Mouse (Mus musculus) MEL (cell line): ENCODE results near the gene Rassf3. TPM values are rescaled to one million over a fixed set of nuclear protein-coding genes. Genes with fewer than 3 reads are reported as not detected.

Source experiments
- DNase-seq: peaks from one replicate; pipeline ENCODE4 v3.0.0; 2011; ENCODE audit warnings: low read depth, low spot score
- H3K27ac ChIP-seq: 2 replicates; pipeline ENCODE4 v1.5.1; 2012; ENCODE audit warnings: low read depth, mild to moderate bottlenecking, control low read depth, low read length, moderate library complexity; ENCODE audit not compliant: control insufficient read depth
- H3K27me3 ChIP-seq, 2 experiments: fragments of 150-350 bp in 1 of 2; sonication (generic) in 1 of 2; 2 replicates each; pipeline ENCODE4 v1.6.1; 2012; ENCODE audit warnings: low read length in 2 of 2, mild to moderate bottlenecking in 2 of 2, improper control_type of control experiment in 1 of 2, moderate library complexity in 1 of 2; ENCODE audit not compliant: insufficient read depth in 2 of 2, control insufficient read depth in 1 of 2
- H3K36me3 ChIP-seq, 2 experiments: 2 replicates each; pipeline ENCODE4 v1.6.1; 2012 to 2014; ENCODE audit warnings: low read length in 2 of 2, improper control_type of control experiment in 1 of 2, inconsistent platforms in 1 of 2, mild to moderate bottlenecking in 1 of 2; ENCODE audit not compliant: insufficient read depth in 2 of 2, control insufficient read depth in 1 of 2
- H3K4me1 ChIP-seq, 2 experiments: fragments of 150-350 bp in 1 of 2; sonication (generic) in 1 of 2; 2 replicates each; pipeline ENCODE4 v1.6.1; 2012; ENCODE audit warnings: low read length in 2 of 2, improper control_type of control experiment in 1 of 2, mild to moderate bottlenecking in 1 of 2; ENCODE audit not compliant: insufficient read depth in 2 of 2, control insufficient read depth in 1 of 2
- H3K4me3 ChIP-seq, 2 experiments: fragments of 150-350 bp in 1 of 2; sonication (generic) in 1 of 2; 2 replicates each; pipeline ENCODE4 v1.5.1; 2012; ENCODE audit warnings: low read depth in 2 of 2, low read length in 2 of 2, mild to moderate bottlenecking in 2 of 2, moderate library complexity in 2 of 2, control low read depth in 1 of 2, improper control_type of control experiment in 1 of 2; ENCODE audit not compliant: control insufficient read depth in 1 of 2, insufficient read depth in 1 of 2
- H3K79me2 ChIP-seq: 2 replicates; pipeline ENCODE4 v1.6.1; 2012; ENCODE audit warnings: mild to moderate bottlenecking, low read length, moderate library complexity; ENCODE audit not compliant: control insufficient read depth, poor library complexity, insufficient read depth
- H3K9ac ChIP-seq: 2 replicates; pipeline ENCODE4 v1.6.1; 2012; ENCODE audit warnings: low read depth, mild to moderate bottlenecking, control low read depth, low read length, moderate library complexity; ENCODE audit not compliant: control insufficient read depth, poor library complexity, severe bottlenecking
- H3K9me3 ChIP-seq: fragments of 150-350 bp; sonication (generic); replicated peaks from 2 replicates; pipeline ENCODE4 v1.6.1; 2012; ENCODE audit warnings: mild to moderate bottlenecking, low read length, improper control_type of control experiment, moderate library complexity; ENCODE audit not compliant: insufficient read depth
- CHD1 ChIP-seq: IDR thresholded peaks from 2 replicates; pipeline ENCODE4 v1.6.1; 2012; ENCODE audit warnings: low read depth, mild to moderate bottlenecking, inconsistent platforms, low read length, improper control_type of control experiment
- CTCF ChIP-seq, 3 experiments: IDR thresholded peaks in 2 of 3; conservative IDR thresholded peaks in 1 of 3; 2 replicates each; pipeline ENCODE4 v1.5.1; 2011 to 2012; ENCODE audit warnings: low read length in 3 of 3, low read depth in 2 of 3, mild to moderate bottlenecking in 2 of 3, improper control_type of control experiment in 1 of 3, inconsistent platforms in 1 of 3, mixed read lengths in 1 of 3, moderate library complexity in 1 of 3; ENCODE audit not compliant: control insufficient read depth in 1 of 3, insufficient read depth in 1 of 3, poor library complexity in 1 of 3, severe bottlenecking in 1 of 3
- E2F4 ChIP-seq: IDR thresholded peaks from 2 replicates; pipeline ENCODE4 v1.6.1; 2011; ENCODE audit warnings: low read depth, low read length, improper control_type of control experiment, borderline replicate concordance
- ELF1 ChIP-seq: IDR thresholded peaks from 2 replicates; pipeline ENCODE4 v1.6.1; 2014; ENCODE audit warnings: low read depth, mild to moderate bottlenecking, inconsistent platforms, low read length, improper control_type of control experiment, moderate library complexity
- EP300 ChIP-seq, 2 experiments: IDR thresholded peaks; 2 replicates each; pipeline ENCODE4 v1.6.1; 2011; ENCODE audit warnings: improper control_type of control experiment in 2 of 2, low read length in 2 of 2, low read depth in 1 of 2, mild to moderate bottlenecking in 1 of 2
- ETS1 ChIP-seq: IDR thresholded peaks from 2 replicates; pipeline ENCODE4 v1.6.1; 2012; ENCODE audit warnings: low read depth, mild to moderate bottlenecking, inconsistent platforms, low read length, improper control_type of control experiment, moderate library complexity
- GATA1 ChIP-seq: IDR thresholded peaks from 2 replicates; pipeline ENCODE4 v1.6.1; 2011; ENCODE audit warnings: low read depth, low read length, improper control_type of control experiment
- JUND ChIP-seq: IDR thresholded peaks from 2 replicates; pipeline ENCODE4 v1.6.1; 2011; ENCODE audit warnings: low read depth, mild to moderate bottlenecking, improper control_type of control experiment, low read length
- MAFK ChIP-seq: IDR thresholded peaks from 2 replicates; pipeline ENCODE4 v1.6.1; 2011; ENCODE audit warnings: low read depth, mild to moderate bottlenecking, low read length, improper control_type of control experiment, borderline replicate concordance
- MAZ ChIP-seq: IDR thresholded peaks from 2 replicates; pipeline ENCODE4 v1.6.1; 2012; ENCODE audit warnings: low read depth, mild to moderate bottlenecking, inconsistent platforms, low read length, improper control_type of control experiment
- MXI1 ChIP-seq: IDR thresholded peaks from 2 replicates; pipeline ENCODE4 v1.6.1; 2011; ENCODE audit warnings: mild to moderate bottlenecking, low read depth, low read length, improper control_type of control experiment
- MYB ChIP-seq: IDR thresholded peaks from 2 replicates; pipeline ENCODE4 v1.6.1; 2011; ENCODE audit warnings: mild to moderate bottlenecking, low read depth, low read length, improper control_type of control experiment
- NELFE ChIP-seq: IDR thresholded peaks from 2 replicates; pipeline ENCODE4 v1.6.1; 2011; ENCODE audit warnings: low read depth, low read length, improper control_type of control experiment
- NRF1 ChIP-seq: IDR thresholded peaks from 2 replicates; pipeline ENCODE4 v1.6.1; 2014; ENCODE audit warnings: low read depth, mild to moderate bottlenecking, inconsistent platforms, low read length, improper control_type of control experiment, moderate library complexity; ENCODE audit not compliant: poor library complexity, insufficient read depth, severe bottlenecking
- POLR2A ChIP-seq, 2 experiments: IDR thresholded peaks; 2 replicates each; pipeline ENCODE4 v1.6.1; 2011 to 2012; ENCODE audit warnings: low read length in 2 of 2, mild to moderate bottlenecking in 2 of 2, control low read depth in 1 of 2, improper control_type of control experiment in 1 of 2, low read depth in 1 of 2, moderate library complexity in 1 of 2; ENCODE audit not compliant: control insufficient read depth in 1 of 2, insufficient read depth in 1 of 2, poor library complexity in 1 of 2
- RAD21 ChIP-seq: IDR thresholded peaks from 2 replicates; pipeline ENCODE4 v1.6.1; 2011; ENCODE audit warnings: mild to moderate bottlenecking, low read depth, low read length, improper control_type of control experiment
- RCOR1 ChIP-seq: IDR thresholded peaks from 2 replicates; pipeline ENCODE4 v1.6.1; 2012; ENCODE audit warnings: low read depth, mild to moderate bottlenecking, inconsistent platforms, low read length, improper control_type of control experiment
- TAL1 ChIP-seq: IDR thresholded peaks from 2 replicates; pipeline ENCODE4 v1.6.1; 2012; ENCODE audit warnings: mild to moderate bottlenecking, inconsistent platforms, low read length, moderate library complexity, mixed read lengths
- TBP ChIP-seq: IDR thresholded peaks from 2 replicates; pipeline ENCODE4 v1.8.0; 2011; ENCODE audit warnings: low read depth, low read length, improper control_type of control experiment
- UBTF ChIP-seq: IDR thresholded peaks from 2 replicates; pipeline ENCODE4 v1.6.1; 2012; ENCODE audit warnings: low read depth, mild to moderate bottlenecking, inconsistent platforms, low read length, improper control_type of control experiment, moderate library complexity, borderline replicate concordance; ENCODE audit not compliant: insufficient read depth
- USF1 ChIP-seq: IDR thresholded peaks from 2 replicates; pipeline ENCODE4 v1.6.1; 2014; ENCODE audit warnings: low read depth, mild to moderate bottlenecking, inconsistent platforms, low read length, improper control_type of control experiment, moderate library complexity
- ZC3H11A ChIP-seq: IDR thresholded peaks from 2 replicates; pipeline ENCODE4 v1.6.1; 2012; ENCODE audit warnings: low read depth, mild to moderate bottlenecking, inconsistent platforms, low read length, improper control_type of control experiment
- ZKSCAN1 ChIP-seq: IDR thresholded peaks from 2 replicates; pipeline ENCODE4 v1.6.1; 2012; ENCODE audit warnings: low read depth, mild to moderate bottlenecking, inconsistent platforms, low read length, improper control_type of control experiment, moderate library complexity
- ZMIZ1 ChIP-seq: IDR thresholded peaks from 2 replicates; pipeline ENCODE4 v1.6.1; 2012; ENCODE audit warnings: low read depth, mild to moderate bottlenecking, inconsistent platforms, low read length, improper control_type of control experiment, moderate library complexity
- polyA plus RNA-seq, 2 experiments: library from polyadenylated mRNA; stranded (reverse) in 1 of 2; unstranded in 1 of 2; fragments of >175 nt in 1 of 2; fragments of >200 nt in 1 of 2; gene quantifications; 2 replicates each; pipeline versions ENCODE4 v1.2.1 to v1.2.4; 2012; ENCODE audit warnings: low replicate concordance in 2 of 2, low read depth in 1 of 2; ENCODE audit not compliant: insufficient read length in 2 of 2, insufficient read depth in 1 of 2, missing spikeins in 1 of 2
- total RNA-seq: library from RNA; depleted of rRNA; stranded (reverse); fragments of 300-350 nt; gene quantifications from 2 replicates; pipeline ENCODE4 v1.2.3, GENCODE M21; 2012

The Rassf3 gene
- total and polyA plus RNA-seq, 3 experiments, result 9.2 to 15.8 TPM; not detected in 1

DNA sequence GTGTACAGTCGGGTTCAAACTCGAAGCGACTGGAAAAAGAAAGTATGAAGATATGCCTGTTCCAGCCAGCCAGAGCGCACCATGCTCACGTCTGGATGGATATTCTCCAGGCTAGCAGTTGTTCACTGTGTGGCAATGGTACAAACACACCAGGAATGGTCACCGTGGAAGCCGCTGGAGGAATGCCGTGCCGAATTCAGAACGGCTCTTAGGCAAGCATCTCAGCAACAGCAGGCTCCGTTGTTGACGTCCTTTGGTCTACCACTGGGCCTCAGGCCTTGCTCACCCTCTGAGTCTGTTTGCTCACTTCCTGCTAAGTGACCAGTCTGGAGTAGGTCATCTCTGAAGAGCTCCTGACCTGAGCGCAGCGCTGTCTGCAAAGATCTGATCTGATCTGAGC is 57.3 kb downstream of the Rassf3 start:
- TF ChIP-seq RAD21 (no peak), JUND (no peak), NELFE (no peak), ETS1 (no peak), USF1 (no peak), CTCF (IDR thresholded peaks at IDR 0.05 in 2 of 3, conservative IDR thresholded peaks at IDR 0.05 in 1 of 3; ENCODE audit: control insufficient read depth in 1 of 3, insufficient read depth in 1 of 3, low read depth in 2 of 3, low read length in 3 of 3, poor library complexity in 1 of 3, severe bottlenecking in 1 of 3) (no peak), TAL1 (no peak), ELF1 (no peak), RCOR1 (no peak), GATA1 (no peak), ZC3H11A (no peak), E2F4 (no peak), MAZ (no peak), ZKSCAN1 (no peak)
- no peaks in the 10 kb centered on the region for H3K27me3 ChIP-seq
- no peaks in the 10 kb centered on the region for H3K79me2 ChIP-seq
- H3K36me3 ChIP-seq, result no peaks in the 10 kb centered on the region; a peak in 1 of 4 replicates
- H3K9me3 ChIP-seq, result no peaks in the 10 kb centered on the region
- no peak overlapping the region for H3K9ac ChIP-seq
- no peak for DNase-seq
- H3K4me3 ChIP-seq, result no peak overlapping the region
- no peaks in the 10 kb centered on the region for H3K4me1 ChIP-seq
- H3K27ac ChIP-seq, result no peak overlapping the region

DNA sequence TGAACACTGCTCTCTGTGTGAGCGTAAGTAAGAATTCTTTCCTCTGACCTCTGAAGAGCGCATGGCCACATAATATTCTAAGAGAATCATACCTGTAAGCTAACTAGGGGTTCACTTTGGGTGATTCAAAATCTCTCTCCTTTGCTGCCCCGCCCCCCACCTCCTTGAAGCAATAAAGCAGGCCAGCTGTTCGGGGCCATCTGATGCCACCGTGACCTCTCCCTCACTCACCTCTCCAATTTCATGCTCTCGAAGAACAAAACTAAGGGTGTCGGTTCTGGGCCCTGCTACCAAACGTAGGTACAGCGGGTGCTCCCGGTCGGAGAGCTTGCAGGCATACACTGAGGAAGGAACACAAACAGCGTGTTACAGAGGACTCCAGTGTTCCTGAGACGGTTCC is 62.0 kb downstream of the Rassf3 start:
- TF ChIP-seq POLR2A (IDR thresholded peaks at IDR 0.05; ENCODE audit: control insufficient read depth in 1 of 2, insufficient read depth in 1 of 2, low read depth in 1 of 2, low read length in 2 of 2, poor library complexity in 1 of 2) (no peak), ELF1 (no peak), CHD1 (no peak), E2F4 (no peak), ETS1 (no peak), RCOR1 (no peak), USF1 (no peak), CTCF (IDR thresholded peaks at IDR 0.05 in 2 of 3, conservative IDR thresholded peaks at IDR 0.05 in 1 of 3; ENCODE audit: control insufficient read depth in 1 of 3, insufficient read depth in 1 of 3, low read depth in 2 of 3, low read length in 3 of 3, poor library complexity in 1 of 3, severe bottlenecking in 1 of 3) (no peak), ZMIZ1 (no peak), UBTF (no peak), MAFK (no peak), EP300 (IDR thresholded peaks at IDR 0.05; ENCODE audit: low read depth in 1 of 2, low read length in 2 of 2) (no peak), TBP (no peak), MXI1 (no peak), JUND (no peak), MAZ (no peak), NRF1 (no peak), MYB (no peak), TAL1 (no peak)

More for the DNA sequence above, 62.0 kb downstream of the Rassf3 start:
- no peak overlapping the region for H3K27ac ChIP-seq
- H3K36me3 ChIP-seq, result peaks cover 0 to 1% of the 10 kb centered on the region in 2 experiments; a peak in 2 of 4 replicates
- H3K4me3 ChIP-seq, result no peak overlapping the region
- no peaks in the 10 kb centered on the region for H3K79me2 ChIP-seq
- no peak overlapping the region for H3K9ac ChIP-seq
- DNase-seq, result no peak
- no peaks in the 10 kb centered on the region for H3K9me3 ChIP-seq
- H3K27me3 ChIP-seq, result no peaks in the 10 kb centered on the region
- H3K4me1 ChIP-seq, result no peaks in the 10 kb centered on the region
